Mouse (Mus musculus) brain, embryonic 14.5 days (tissue): ENCODE measurements at regions not wholly inside any gene's neighbourhood (a gene's known extent, or its start where the extent isn't known, plus 50 kb on each side); places are given as distances from the start of the nearest gene placed in this dataset.

Experiments used
- CTCF ChIP-seq: fragments of 200-500 bp; IDR thresholded peaks from 2 replicates; pipeline ENCODE4 v1.5.1; 2012; ENCODE audit warnings: inconsistent platforms, mild to moderate bottlenecking, moderate library complexity, borderline replicate concordance; ENCODE audit not compliant: insufficient read depth, insufficient read length; ENCODE audit errors: extremely low read depth
- POLR2A ChIP-seq: fragments of 200-500 bp; IDR thresholded peaks from 2 replicates; pipeline ENCODE4 v1.6.1; 2012; ENCODE audit warnings: mild to moderate bottlenecking, inconsistent platforms, borderline replicate concordance; ENCODE audit not compliant: poor library complexity, insufficient read depth, insufficient read length, severe bottlenecking; ENCODE audit errors: extremely low read depth

GRCm38 (mm10) chr8:41821676-41822075 lies 404.8 kb upstream of the Frg1 start:
- TF ChIP-seq CTCF (no peak), POLR2A (no peak)
